14 mouse cellular contexts compared by ENCODE assay signal in genomic region chr1:18975500-18975899, GRCm38 (mm10).
"Had no signal": no experiment of that assay in that cellular context is flagged by ENCODE, and none has a peak within 500 bp of the region (broad histone marks: within the 10 kb centered on the region; RNA-seq: fewer than 3 reads in every experiment).

No protein-coding gene starts in this region.

- H3K4me2 ChIP-seq: limb, embryonic 15.5 days; liver, embryonic 12.5 days; lung, embryonic 14.5 days; neural tube, embryonic 15.5 days had no signal

- H3K9ac ChIP-seq: limb, embryonic 15.5 days; liver, embryonic 12.5 days; lung, embryonic 14.5 days; neural tube, embryonic 15.5 days had no signal

- ATAC-seq: liver, embryonic 12.5 days had no signal

- H3K27ac ChIP-seq: limb, embryonic 15.5 days; liver, embryonic 12.5 days; neural tube, embryonic 15.5 days; stomach, postnatal 0 days had no signal

- H3K4me1 ChIP-seq: limb, embryonic 15.5 days; liver, embryonic 12.5 days; megakaryocyte, embryonic 14.5 days; neural tube, embryonic 15.5 days had no signal

- H3K36me3 ChIP-seq: limb, embryonic 15.5 days; liver, embryonic 12.5 days; neural tube, embryonic 15.5 days had no signal

- H3K4me3 ChIP-seq: limb, embryonic 15.5 days; liver, embryonic 12.5 days; megakaryocyte, embryonic 14.5 days; myocyte; neural tube, embryonic 15.5 days had no signal

- H3K9me3 ChIP-seq: limb, embryonic 15.5 days; liver, embryonic 12.5 days; megakaryocyte, embryonic 14.5 days; neural tube, embryonic 15.5 days had no signal

- H3K27me3 ChIP-seq: limb, embryonic 15.5 days; liver, embryonic 12.5 days; megakaryocyte, embryonic 14.5 days; neural tube, embryonic 15.5 days had no signal

- DNase-seq: kidney, adult 11 months; kidney, postnatal 10 days; kidney, postnatal 4 days; lung, embryonic 14.5 days; lung, postnatal 10 days; lung, postnatal 4 days; thymus, adult 18-20 months; thymus, postnatal 14 days had no signal
